Mouse (Mus musculus) adrenal gland, postnatal 10 days (tissue): ENCODE results near the gene Atg10. TPM values are rescaled to one million over a fixed set of nuclear protein-coding genes. Genes with fewer than 3 reads are reported as not detected.
A peak's percentile ranks its signal among the peaks of the same experiment; 100 is the strongest.

Experiments
- DNase-seq: peaks from one replicate; pipeline ENCODE4 v3.0.0; 2021; ENCODE audit warnings: mixed read lengths
- total RNA-seq, 2 experiments: library from RNA; stranded (reverse); gene quantifications; 2 replicates each; pipeline ENCODE4 v1.2.3; 2021

Gene Atg10
- total RNA-seq, 2 experiments from 2014 or later = 20.7 to 22.9 TPM

GRCm38 (mm10) chr13:91031836-91032235, 191.9 kb downstream of the Atg10 start:
- no peak for DNase-seq

- DNase-seq = no peak
These were observed 200.3 kb downstream of the Atg10 start for GRCm38 (mm10) chr13:91023447-91023846.

- no peak for DNase-seq
These were observed 211.9 kb downstream of the Atg10 start for GRCm38 (mm10) chr13:91011851-91012250.

GRCm38 (mm10) chr13:90995034-90995629, 228.6 kb downstream of the Atg10 start:
- DNase-seq = no peak

GRCm38 (mm10) chr13:90993602-90994001, 230.2 kb downstream of the Atg10 start:
- no peak for DNase-seq

- DNase-seq = peak; percentile 3
These were observed 230.8 kb downstream of the Atg10 start for GRCm38 (mm10) chr13:90992948-90993347.

- DNase-seq = no peak
These were observed 235.5 kb downstream of the Atg10 start for GRCm38 (mm10) chr13:90988226-90988625.

- no peak for DNase-seq
These were observed 238.4 kb downstream of the Atg10 start for GRCm38 (mm10) chr13:90985417-90985816.

GRCm38 (mm10) chr13:90984073-90984472, 239.7 kb downstream of the Atg10 start:
- no peak for DNase-seq

GRCm38 (mm10) chr13:90981798-90982197, 242.0 kb downstream of the Atg10 start:
- DNase-seq = no peak

- no peak for DNase-seq
These were observed 242.7 kb downstream of the Atg10 start for GRCm38 (mm10) chr13:90980878-90981674.

GRCm38 (mm10) chr13:90977057-90977456, 246.7 kb downstream of the Atg10 start:
- peak; percentile 24 for DNase-seq

- no peak for DNase-seq
These were observed 250.4 kb downstream of the Atg10 start for GRCm38 (mm10) chr13:90973409-90973808.

GRCm38 (mm10) chr13:90970259-90971017, 253.3 kb downstream of the Atg10 start:
- DNase-seq = no peak

GRCm38 (mm10) chr13:90968940-90969339, 254.8 kb downstream of the Atg10 start:
- DNase-seq = no peak

GRCm38 (mm10) chr13:90967422-90967821, 256.3 kb downstream of the Atg10 start:
- peak; percentile 86 for DNase-seq

GRCm38 (mm10) chr13:90965996-90966395, 257.8 kb downstream of the Atg10 start:
- peak; percentile 5 for DNase-seq

GRCm38 (mm10) chr13:90964511-90964910, 259.3 kb downstream of the Atg10 start:
- DNase-seq = peak; percentile 8

- no peak for DNase-seq
These were observed 260.7 kb downstream of the Atg10 start for GRCm38 (mm10) chr13:90962836-90963760.

- no peak for DNase-seq
These were observed 263.2 kb downstream of the Atg10 start for GRCm38 (mm10) chr13:90960591-90960990.

- no peak for DNase-seq
These were observed 264.9 kb downstream of the Atg10 start for GRCm38 (mm10) chr13:90958894-90959293.

- no peak for DNase-seq
These were observed 284.2 kb downstream of the Atg10 start for GRCm38 (mm10) chr13:90939600-90939999.
